Mouse (Mus musculus) induced T-regulatory cell, adult 2 months (primary cell): ENCODE measurements around the gene Insyn1.

Source experiments
- DNase-seq: peaks from one replicate; pipeline ENCODE4 v3.0.0-alpha.2; 2012; ENCODE audit warnings: low read depth

Insyn1 gene

DNA sequence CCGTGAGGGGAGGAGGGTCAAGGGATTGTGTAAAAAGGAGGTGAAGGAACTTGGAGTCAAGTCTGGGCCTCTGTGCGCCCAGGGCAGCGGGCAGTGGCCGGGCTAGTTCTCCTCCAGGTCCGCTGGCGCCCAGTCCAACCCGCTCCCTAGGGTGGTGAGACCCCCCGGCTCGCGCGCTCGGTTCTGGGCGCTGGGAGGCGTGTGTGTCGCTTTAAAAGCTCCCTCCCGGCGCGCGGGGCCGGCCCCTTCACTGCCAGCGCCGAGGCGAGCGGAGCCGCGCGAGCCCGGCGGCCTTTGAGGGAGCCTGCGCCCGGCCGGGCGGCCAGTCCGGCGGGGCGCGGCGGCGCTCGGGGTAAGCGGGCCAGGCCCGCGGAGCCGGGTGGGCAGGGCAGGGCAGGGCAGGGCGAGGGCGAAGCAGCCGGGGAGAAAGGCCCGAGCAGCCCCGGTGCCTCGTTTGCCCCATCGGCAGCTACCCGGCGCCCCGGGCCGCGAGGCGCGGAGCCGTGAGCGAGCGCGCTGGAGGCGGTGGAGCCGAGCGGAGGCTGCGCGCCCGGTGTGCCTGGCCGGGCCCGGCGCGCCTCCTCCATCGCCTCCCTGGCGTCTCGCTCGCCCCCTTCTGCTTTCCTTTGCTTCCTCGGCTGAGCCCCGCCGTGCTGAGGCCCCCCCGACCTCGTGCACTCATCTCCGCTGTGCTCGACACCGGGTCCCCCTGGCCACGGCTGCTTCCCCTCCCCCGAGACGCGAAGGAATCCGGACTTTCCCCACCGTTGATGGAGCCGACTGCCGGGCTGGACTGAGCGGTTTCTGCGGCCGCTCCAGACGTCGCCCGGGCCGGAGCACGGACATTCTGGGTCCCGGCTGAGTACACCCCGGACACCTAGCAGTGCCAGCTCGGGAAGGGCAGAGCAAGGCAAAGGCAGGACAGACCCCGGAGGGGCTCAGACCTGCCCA, at the start of gene Insyn1:
Gene Insyn1 (plus strand): TSS at position 753 of the 951 bp plus-strand sequence.
- no peak for DNase-seq

- DNase-seq = no peak
Observed at GRCm38 (mm10) chr9:58438921-58439396, 49.4 kb upstream of the Insyn1 start.

- no peak for DNase-seq
Observed at GRCm38 (mm10) chr9:58440100-58440499, 48.3 kb upstream of the Insyn1 start.

- no peak for DNase-seq
Observed at GRCm38 (mm10) chr9:58440614-58441013, 47.8 kb upstream of the Insyn1 start.

GRCm38 (mm10) chr9:58441351-58442104, 46.9 kb upstream of the Insyn1 start:
- DNase-seq = no peak

DNA sequence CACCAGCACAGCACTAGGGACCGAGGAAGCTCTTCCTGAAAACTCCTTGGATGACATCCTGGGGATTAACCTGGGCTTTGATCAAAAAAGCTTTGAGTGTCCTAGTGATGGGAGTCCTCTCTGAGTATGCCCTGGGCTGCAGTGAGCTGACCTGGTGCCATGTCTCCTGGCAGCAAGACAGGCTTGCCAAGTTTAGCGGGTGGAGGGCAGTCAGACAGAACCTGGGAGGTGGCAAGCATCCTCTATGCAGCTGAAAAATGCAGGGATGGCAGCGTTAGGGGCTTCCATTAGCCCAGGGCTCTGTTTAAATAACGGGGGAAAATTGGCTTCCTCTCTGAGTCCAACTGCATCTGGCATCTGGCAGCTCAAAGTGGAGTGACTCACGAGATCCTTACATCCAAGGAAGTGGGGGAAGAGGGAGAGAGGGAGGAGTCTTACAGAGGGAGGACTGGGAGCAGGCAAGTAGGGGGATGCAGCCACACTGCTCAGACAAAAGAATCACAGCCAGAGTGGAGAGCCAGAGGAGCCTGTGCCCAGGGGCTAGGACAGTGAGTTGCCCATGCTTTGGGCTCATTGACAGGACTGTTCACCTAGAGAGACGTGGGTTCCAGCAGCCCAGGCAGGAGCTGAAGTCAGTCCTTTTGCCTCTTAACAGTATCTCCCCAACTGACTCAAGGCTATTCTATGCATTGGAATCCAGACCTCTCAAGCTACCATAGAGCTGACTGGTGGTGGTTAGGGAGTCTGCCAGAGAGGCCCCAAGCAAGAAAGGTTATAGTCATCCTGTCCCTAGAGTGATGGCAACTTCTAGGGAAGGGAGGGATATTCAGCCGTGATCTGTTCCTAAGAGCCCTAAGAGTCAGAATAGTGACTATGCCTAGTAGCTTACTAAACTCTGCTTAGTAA, 46.0 kb upstream of the Insyn1 start:
- no peak for DNase-seq

- DNase-seq = no peak
Observed at GRCm38 (mm10) chr9:58443061-58443460, 45.3 kb upstream of the Insyn1 start.

GRCm38 (mm10) chr9:58446829-58447228, 41.6 kb upstream of the Insyn1 start:
- no peak for DNase-seq

DNA sequence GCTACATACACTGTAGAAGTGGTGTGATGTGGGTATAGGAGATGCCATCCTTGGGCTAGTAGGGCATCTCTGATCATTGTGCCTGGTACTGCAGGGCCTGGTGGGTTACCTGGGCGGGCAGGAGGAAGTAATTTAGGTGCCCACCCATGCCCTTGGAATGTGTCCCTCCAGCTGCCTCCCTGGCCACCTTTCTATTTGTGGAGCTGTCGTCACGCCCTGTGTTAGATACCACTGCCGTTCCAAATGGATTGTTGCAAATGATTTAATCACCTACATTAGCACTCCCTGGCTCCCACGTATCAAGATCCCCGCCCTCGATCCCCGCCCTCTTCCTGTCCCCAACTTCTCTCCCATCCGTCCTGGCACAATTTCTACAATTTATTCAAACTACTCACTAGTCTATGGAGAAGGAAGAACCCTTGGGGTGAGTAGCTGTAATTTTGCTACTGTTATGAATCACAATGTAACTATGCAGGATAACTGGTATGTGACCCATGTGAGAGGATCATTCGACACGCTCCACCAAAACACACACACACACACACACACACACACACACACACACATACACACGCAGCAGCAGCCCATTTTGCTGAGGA, 40.3 kb upstream of the Insyn1 start:
- DNase-seq = no peak

DNA sequence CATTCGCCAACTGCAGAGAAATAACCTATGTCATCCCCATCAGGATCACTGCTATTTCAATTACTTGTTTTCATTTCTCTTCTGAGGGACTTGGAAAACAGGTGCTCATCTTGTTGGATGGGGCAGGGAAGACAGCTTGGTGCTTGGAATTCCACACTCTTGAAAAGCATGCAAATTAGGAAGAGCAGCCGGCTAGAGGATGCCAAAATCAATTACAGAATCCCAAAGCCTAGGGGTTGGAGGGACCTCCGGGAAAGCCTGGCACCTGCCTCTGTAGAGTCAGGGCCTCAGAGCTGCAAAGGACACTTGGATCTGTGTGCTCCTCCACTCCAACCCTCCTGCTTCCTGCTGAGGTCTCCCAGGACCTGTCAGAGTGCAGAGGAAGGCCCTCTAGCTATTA, 38.9 kb upstream of the Insyn1 start:
- no peak for DNase-seq

DNA sequence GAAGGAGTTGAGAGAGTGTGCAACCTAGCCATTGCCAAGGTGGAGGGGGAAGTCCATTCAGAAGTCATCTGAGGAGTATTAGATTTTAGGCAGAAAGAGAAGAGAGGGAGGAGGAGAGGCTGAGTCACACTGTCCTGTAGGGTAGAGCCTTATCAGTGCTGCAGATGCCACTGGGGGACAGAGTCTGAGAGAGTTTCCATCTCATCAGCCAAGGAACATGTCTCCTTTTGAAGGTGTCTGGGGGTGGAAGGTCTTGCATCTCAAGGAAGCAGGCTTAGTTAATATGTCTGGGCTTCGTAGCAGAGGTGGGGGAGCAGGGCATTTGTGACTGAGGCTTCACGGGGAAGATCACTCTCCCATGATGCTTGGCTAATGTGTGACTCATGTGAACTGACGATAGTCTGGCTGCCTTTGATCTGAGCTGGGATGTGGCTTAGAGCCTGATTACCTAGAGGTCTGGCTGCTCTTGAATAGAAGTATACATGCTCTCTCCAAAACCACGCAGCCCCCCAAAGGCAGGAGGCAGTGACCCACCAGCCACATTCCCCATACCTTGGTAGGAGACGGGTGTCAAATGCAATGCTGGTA, 34.5 kb upstream of the Insyn1 start:
- DNase-seq = no peak

DNA sequence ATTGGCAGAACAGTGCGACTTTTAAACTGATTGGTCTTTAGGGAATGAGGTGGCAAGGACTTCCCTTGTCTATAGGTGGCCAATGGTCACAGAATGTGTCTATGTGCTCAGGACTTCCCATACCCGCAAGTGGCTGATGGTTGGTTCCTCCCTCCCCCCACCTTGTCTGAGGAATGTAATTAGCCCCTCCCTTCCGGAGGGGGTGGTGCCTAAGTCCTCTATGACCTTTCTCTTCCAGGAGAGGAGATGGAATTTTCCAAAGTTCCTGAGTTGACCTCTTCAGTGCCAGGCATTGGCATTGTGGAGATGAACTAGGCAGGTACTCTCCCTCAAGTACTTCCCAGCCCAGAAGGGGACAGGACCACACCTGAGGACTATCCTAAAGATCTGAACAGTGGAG, 33.5 kb upstream of the Insyn1 start:
- no peak for DNase-seq

DNA sequence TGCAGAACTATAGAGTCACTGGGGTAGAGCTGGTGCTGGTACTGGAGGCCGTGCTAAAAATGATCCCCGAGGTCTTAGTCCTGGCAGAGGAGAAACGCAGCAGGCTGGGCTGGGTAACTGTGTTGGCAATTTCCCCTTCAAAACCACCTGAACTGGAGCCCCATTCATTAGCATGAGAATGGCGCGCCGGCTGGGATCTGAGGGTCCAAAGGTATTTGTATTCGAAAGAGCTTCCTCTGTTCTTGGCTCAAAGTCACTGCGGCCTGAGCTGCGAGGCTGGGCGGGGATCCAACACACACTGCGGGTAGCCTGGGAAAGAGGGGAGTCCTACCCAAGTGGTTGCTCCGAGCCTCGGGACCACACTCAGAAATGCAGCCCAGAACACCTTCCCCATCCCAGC, 32.6 kb upstream of the Insyn1 start:
- no peak for DNase-seq

DNA sequence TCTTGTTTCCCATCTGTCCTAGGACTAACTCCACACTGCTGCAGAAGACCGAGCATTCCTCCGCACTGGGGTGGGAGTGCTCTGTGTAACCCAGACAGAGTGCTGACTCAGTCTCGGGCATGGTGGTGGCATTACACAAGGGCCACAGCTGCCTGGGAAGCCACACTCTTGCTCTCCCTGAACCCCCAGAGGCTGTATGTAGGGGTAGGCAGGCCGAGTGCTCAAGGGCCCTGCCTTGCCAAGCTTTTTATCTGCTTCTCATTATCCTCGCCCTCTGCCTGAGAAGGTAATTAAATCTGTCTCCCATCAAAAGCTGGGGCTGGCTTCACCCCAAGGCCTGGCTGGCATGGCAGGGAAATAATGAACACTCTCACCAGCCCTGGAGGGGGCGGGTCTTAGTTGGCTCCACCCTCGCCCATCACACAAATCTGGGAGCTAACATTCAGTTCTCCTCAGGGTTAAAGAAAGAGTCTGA, 30.9 kb upstream of the Insyn1 start:
- DNase-seq = no peak

GRCm38 (mm10) chr9:58458341-58458740, 30.1 kb upstream of the Insyn1 start:
- no peak for DNase-seq

DNA sequence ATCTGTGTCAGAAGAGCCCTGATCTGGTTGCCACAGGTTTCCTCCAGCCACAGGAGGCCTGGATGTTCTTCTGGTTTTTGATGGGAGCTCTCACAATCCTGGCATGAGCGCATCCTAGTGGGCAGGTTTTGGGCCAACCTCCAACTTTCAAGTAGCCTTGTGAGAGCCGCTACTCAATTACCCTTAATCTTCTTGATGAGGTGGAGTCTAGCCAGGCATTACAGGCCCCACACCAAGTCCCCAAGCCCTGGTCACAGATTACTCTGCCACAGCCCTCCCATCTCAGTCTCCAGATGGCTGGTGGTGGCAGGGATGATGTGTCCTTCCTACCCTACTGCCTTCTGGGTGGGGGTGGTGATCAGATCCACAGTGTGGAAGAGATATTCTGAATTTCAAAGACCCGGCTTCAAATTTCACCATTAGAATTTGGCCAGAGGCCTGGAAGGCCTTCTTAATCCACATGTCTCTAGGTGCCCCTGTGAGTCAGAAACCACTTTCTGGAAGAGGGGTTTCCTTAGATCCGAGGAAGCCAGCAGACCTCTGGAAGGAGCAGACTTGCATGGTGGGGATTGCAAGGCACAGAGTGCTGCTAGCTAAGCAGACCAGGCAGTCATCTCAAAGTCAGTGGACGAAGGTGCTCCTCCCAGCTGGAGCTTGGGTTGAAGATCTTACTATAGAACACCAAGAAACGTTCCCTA, 29.4 kb upstream of the Insyn1 start:
- DNase-seq = no peak

GRCm38 (mm10) chr9:58467345-58468025, 20.9 kb upstream of the Insyn1 start:
- DNase-seq = no peak

- no peak for DNase-seq
Observed at GRCm38 (mm10) chr9:58470466-58470865, 17.9 kb upstream of the Insyn1 start.

- DNase-seq = no peak
Observed at GRCm38 (mm10) chr9:58473211-58473815, 15.1 kb upstream of the Insyn1 start.
